Mouse (Mus musculus): Measurements from ENCODE around the gene Tuft1. TPM values are rescaled to one million over a fixed set of nuclear protein-coding genes. Genes with fewer than 3 reads are reported as not detected.

Gene Tuft1
- polyA plus RNA-seq, 1 experiment from 2014 or later = 4.0 TPM

DNA sequence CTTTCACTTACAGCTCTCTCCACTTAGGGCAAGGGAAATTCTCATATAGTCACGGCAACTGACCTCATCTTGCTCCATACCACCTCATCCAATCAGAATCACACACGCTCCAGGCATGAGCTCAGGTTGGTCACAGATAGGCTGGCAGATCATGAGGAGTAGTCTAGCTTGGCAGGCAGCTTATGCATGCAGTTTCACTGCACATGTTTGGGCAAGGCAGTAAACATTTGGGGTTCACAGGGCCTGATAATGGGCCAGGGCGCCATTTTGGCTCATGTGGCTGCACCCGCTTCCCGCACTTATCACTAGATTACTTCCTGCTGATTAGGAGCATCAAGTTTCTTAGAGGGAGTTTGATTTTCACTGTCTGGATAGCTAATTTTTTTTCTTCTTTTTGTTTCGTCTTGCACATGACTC lies 62.8 kb downstream of the Tuft1 start:
- 89% methylated on average over 6 of the region's 6 CpGs for WGBS
- H3K4me3 ChIP-seq (ENCODE audit: low read depth, low read length) = no peak overlapping the region
- ATAC-seq (ENCODE audit: insufficient number of reproducible peaks, low FRiP score, low TSS enrichment, low read depth) = no peak

DNA sequence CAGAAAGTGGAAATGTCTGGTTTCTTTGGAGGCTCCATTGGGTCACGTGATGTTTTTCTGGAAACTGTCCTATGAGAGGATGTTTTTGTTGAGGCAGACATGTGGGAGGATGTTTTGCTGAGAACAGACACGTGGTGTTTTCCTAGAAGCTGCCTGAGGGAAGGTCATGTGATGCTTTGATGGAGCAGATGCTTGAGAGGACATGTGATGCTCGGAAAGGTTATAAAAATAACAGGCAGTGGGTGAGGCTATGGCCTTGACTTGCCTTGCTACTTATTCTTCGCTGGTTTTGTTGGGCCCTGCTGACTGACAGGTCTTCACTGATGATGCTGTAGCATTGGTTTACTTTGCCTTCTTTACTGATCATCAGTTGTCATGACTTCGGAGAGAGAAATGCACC lies 67.6 kb downstream of the Tuft1 start:
- no peaks in the 10 kb centered on the region for H3K27me3 ChIP-seq (ENCODE audit: control insufficient read depth, insufficient read depth, low read length)
- WGBS = 83% methylated on average over 5 of the region's 5 CpGs
- DNase-seq (ENCODE audit: low spot score) = no peak

More for the DNA sequence above, 62.8 kb downstream of the Tuft1 start:
- no peaks in the 10 kb centered on the region for H3K27me3 ChIP-seq (ENCODE audit: control insufficient read depth, insufficient read depth, low read length)
- no peaks in the 10 kb centered on the region for H3K36me3 ChIP-seq (ENCODE audit: control insufficient read depth, insufficient read depth, low read length)
- no peak for DNase-seq (ENCODE audit: low spot score)
- no peak overlapping the region for H3K27ac ChIP-seq (replicated peaks; ENCODE audit: low read depth, low read length)
- H3K9ac ChIP-seq (ENCODE audit: low read length) = no peak overlapping the region
- H3K9me3 ChIP-seq (ENCODE audit: control insufficient read depth, low read length) = no peaks in the 10 kb centered on the region
- no peaks in the 10 kb centered on the region for H3K4me1 ChIP-seq (ENCODE audit: control insufficient read depth, insufficient read depth, low read length)
- no peak overlapping the region for H3K4me2 ChIP-seq (ENCODE audit: low read depth, severe bottlenecking)

DNA sequence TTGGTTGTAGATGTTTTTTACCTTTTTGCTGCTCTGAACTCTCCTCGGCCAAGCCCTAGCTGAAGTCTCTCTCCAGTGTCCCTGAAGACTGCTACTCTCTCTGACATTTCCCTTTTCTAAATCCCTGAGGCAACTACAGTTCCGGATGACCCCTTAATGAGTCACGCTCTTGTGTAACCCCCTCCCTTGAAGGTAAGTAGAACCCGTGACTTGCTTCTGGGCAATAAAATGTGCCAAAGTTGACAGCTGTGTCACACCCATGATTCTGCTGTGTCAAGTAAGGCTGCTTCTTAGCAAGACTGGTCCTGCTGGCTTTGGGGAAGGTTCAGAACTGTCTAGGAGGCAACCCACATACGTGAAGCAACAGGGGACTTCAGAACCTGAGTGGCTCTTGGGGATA lies 70.7 kb downstream of the Tuft1 start:
- Histone ChIP-seq H3K27ac (replicated peaks; ENCODE audit: low read depth, low read length) (no peak overlapping the region), H3K36me3 (ENCODE audit: control insufficient read depth, insufficient read depth, low read length) (no peaks in the 10 kb centered on the region), H3K4me2 (ENCODE audit: low read depth, severe bottlenecking) (no peak overlapping the region), H3K27me3 (ENCODE audit: control insufficient read depth, insufficient read depth, low read length) (no peaks in the 10 kb centered on the region), H3K4me1 (ENCODE audit: control insufficient read depth, insufficient read depth, low read length) (no peaks in the 10 kb centered on the region), H3K9me3 (ENCODE audit: control insufficient read depth, low read length) (no peaks in the 10 kb centered on the region), H3K4me3 (ENCODE audit: low read depth, low read length) (no peak overlapping the region), H3K9ac (ENCODE audit: low read length) (no peak overlapping the region)
- WGBS = 63% methylated on average over 5 of the region's 5 CpGs
- DNase-seq (ENCODE audit: low spot score) (no peak), ATAC-seq (ENCODE audit: insufficient number of reproducible peaks, low FRiP score, low TSS enrichment, low read depth) (no peak)

More for the DNA sequence above, 67.6 kb downstream of the Tuft1 start:
- Histone ChIP-seq H3K27ac (replicated peaks; ENCODE audit: low read depth, low read length) (no peak overlapping the region), H3K4me3 (ENCODE audit: low read depth, low read length) (no peak overlapping the region), H3K36me3 (ENCODE audit: control insufficient read depth, insufficient read depth, low read length) (no peaks in the 10 kb centered on the region), H3K4me1 (ENCODE audit: control insufficient read depth, insufficient read depth, low read length) (no peaks in the 10 kb centered on the region), H3K9me3 (ENCODE audit: control insufficient read depth, low read length) (no peaks in the 10 kb centered on the region), H3K9ac (ENCODE audit: low read length) (no peak overlapping the region), H3K4me2 (ENCODE audit: low read depth, severe bottlenecking) (no peak overlapping the region)
- ATAC-seq (ENCODE audit: insufficient number of reproducible peaks, low FRiP score, low TSS enrichment, low read depth) = no peak

DNA sequence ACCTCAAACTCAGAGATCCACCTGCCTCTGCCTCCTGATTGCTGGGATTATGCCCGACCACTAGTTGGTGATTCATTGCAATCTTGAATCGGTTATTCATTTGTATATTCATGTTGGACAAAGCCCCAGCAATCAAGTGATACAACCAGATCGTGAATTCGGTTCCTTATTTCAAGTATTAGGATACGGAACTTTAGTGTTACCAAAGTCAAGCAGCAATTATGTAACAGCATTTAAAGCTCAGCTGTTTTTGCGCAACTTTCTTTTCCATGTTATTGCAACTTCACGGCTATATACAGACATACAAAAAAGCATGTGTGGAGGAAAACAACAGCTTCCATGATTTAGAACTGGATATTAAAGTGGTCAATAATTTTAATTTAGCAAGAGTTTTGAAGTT lies 75.7 kb downstream of the Tuft1 start:
- WGBS = 74% methylated on average over 7 of the region's 7 CpGs

DNA sequence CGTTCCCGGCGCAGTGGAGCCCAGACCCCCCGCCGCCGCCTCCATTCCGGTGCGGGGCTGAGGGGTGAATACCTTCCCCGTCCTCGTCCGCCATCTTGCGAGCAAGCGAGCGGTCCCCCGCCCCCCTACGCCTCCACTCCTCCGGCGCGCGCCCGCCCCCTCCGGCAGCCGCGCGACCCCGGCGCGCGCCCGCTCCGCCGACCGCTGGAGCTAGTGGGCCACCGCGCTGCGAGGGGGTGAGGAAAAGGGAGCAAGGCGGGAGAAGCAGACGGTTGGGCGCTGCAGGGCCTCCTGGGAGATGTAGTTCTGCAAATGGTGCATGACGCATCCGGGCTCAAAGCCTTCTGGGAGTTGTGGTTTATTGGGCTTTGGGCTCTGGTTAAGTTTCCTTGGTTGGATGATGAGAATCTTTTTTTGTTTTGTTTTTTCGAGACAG lies 76.2 kb downstream of the Tuft1 start, which contains the start of gene Snx27:
Gene Snx27, minus strand, starts transcription at position 261 of the 436 bp plus-strand sequence.
- ATAC-seq (ENCODE audit: insufficient number of reproducible peaks, low FRiP score, low TSS enrichment, low read depth) = peak; percentile 97
- DNase-seq (ENCODE audit: low spot score) = peak; percentile 96
- no peaks in the 10 kb centered on the region for H3K4me1 ChIP-seq (ENCODE audit: control insufficient read depth, insufficient read depth, low read length)
- no peaks in the 10 kb centered on the region for H3K9me3 ChIP-seq (ENCODE audit: control insufficient read depth, low read length)
- no peaks in the 10 kb centered on the region for H3K36me3 ChIP-seq (ENCODE audit: control insufficient read depth, insufficient read depth, low read length)
- WGBS = under 1% methylated on average over 42 of the region's 42 CpGs
- H3K27me3 ChIP-seq (ENCODE audit: control insufficient read depth, insufficient read depth, low read length) = no peaks in the 10 kb centered on the region
- H3K9ac ChIP-seq (ENCODE audit: low read length) = peak within 1 kb of the TSS; percentile 92
- H3K4me3 ChIP-seq (ENCODE audit: low read depth, low read length) = peak within 1 kb of the TSS; percentile 88
- H3K27ac ChIP-seq (replicated peaks; ENCODE audit: low read depth, low read length) = peak within 1 kb of the TSS; percentile 47; the same call in 1 of the 2 replicates
- peak within 1 kb of the TSS; percentile 81 for H3K4me2 ChIP-seq (ENCODE audit: low read depth, severe bottlenecking)

More for the DNA sequence above, 75.7 kb downstream of the Tuft1 start:
- no peaks in the 10 kb centered on the region for H3K36me3 ChIP-seq (ENCODE audit: control insufficient read depth, insufficient read depth, low read length)
- no peak for ATAC-seq (ENCODE audit: insufficient number of reproducible peaks, low FRiP score, low TSS enrichment, low read depth)
- no peaks in the 10 kb centered on the region for H3K4me1 ChIP-seq (ENCODE audit: control insufficient read depth, insufficient read depth, low read length)
- no peak overlapping the region for H3K9ac ChIP-seq (ENCODE audit: low read length)
- DNase-seq (ENCODE audit: low spot score) = no peak
- H3K27me3 ChIP-seq (ENCODE audit: control insufficient read depth, insufficient read depth, low read length) = no peaks in the 10 kb centered on the region
- no peak overlapping the region for H3K4me3 ChIP-seq (ENCODE audit: low read depth, low read length)
- no peak overlapping the region for H3K27ac ChIP-seq (replicated peaks; ENCODE audit: low read depth, low read length)
- H3K9me3 ChIP-seq (ENCODE audit: control insufficient read depth, low read length) = no peaks in the 10 kb centered on the region
- no peak overlapping the region for H3K4me2 ChIP-seq (ENCODE audit: low read depth, severe bottlenecking)

DNA sequence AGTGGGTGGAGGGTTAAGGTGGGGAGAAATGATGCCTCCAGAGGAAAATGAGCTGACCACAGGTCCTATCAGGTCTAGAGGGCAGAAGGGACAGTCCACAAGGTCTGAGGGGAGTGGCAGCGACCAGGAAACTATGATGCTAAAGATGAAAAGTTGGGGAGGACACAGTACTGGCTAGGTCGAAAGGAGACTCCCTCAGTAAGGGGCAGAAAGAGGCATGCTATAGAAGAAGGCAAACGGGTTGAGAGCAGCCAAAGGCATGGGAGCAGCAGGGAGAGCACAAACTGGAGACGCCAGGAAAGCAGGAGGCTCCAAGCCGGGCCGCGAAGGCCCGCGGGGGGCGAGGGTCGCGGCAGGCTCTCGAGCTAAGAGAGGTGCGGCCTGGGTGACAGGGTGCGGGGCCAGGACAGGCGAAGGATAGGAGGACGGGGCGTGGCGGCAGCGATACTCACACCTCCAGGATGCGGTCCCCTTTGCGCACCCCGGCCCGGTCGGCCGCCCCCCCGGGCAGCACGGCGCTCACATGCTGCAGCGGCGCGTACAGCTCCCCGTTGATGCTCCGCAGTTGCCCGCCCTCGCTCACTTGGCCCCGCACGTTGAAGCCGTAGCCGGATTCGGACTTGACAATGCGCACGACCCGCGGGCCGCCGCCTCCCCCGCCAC lies 76.7 kb downstream of the Tuft1 start:
- peak overlapping the region; percentile 81 for H3K4me2 ChIP-seq (ENCODE audit: low read depth, severe bottlenecking)
- peak overlapping the region; percentile 92 for H3K9ac ChIP-seq (ENCODE audit: low read length)
- peak overlapping the region; percentile 88 for H3K4me3 ChIP-seq (ENCODE audit: low read depth, low read length)
- H3K27me3 ChIP-seq (ENCODE audit: control insufficient read depth, insufficient read depth, low read length) = no peaks in the 10 kb centered on the region
- ATAC-seq (ENCODE audit: insufficient number of reproducible peaks, low FRiP score, low TSS enrichment, low read depth) (peak; percentile 84), DNase-seq (ENCODE audit: low spot score) (no peak)
- H3K36me3 ChIP-seq (ENCODE audit: control insufficient read depth, insufficient read depth, low read length) = no peaks in the 10 kb centered on the region
- no peaks in the 10 kb centered on the region for H3K4me1 ChIP-seq (ENCODE audit: control insufficient read depth, insufficient read depth, low read length)
- under 1% methylated on average over 42 of the region's 48 CpGs for WGBS
- H3K27ac ChIP-seq (replicated peaks; ENCODE audit: low read depth, low read length) = peak overlapping the region; percentile 47; the same call in 1 of the 2 replicates
- H3K9me3 ChIP-seq (ENCODE audit: control insufficient read depth, low read length) = no peaks in the 10 kb centered on the region

DNA sequence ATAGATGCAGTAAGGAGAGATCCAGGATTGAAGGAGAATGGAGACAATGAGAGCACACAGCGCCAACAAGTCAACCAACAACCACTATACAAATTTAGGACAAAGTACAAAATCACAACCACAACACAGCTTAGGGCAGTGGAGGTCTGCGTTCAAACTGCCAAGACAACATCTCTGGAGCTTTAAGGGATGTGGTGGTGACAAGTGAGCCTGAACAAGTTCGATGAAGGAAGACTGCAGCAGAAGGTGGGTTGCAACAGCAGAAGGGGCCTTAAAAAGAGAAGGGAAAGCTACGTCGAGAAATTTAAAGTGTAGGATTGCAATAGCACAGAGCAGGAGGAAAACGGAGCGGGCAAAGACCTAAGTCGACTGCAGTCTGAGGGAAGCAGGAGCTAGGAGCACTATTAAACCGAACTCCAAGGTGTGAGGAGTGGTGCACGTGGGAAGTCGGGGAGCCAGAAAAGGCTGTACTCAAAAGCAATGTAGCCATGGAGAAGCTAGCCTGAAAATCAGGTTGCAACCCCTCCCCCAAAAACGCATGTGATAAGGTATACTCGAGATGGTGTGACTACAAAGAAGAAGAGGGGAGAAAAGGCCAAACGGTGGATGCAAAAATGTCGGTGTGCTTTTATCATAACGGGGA lies 77.4 kb downstream of the Tuft1 start:
- Histone ChIP-seq H3K36me3 (ENCODE audit: control insufficient read depth, insufficient read depth, low read length) (no peaks in the 10 kb centered on the region), H3K9me3 (ENCODE audit: control insufficient read depth, low read length) (no peaks in the 10 kb centered on the region), H3K9ac (ENCODE audit: low read length) (peak overlapping the region; percentile 92), H3K4me1 (ENCODE audit: control insufficient read depth, insufficient read depth, low read length) (no peaks in the 10 kb centered on the region), H3K4me3 (ENCODE audit: low read depth, low read length) (peak overlapping the region; percentile 88), H3K4me2 (ENCODE audit: low read depth, severe bottlenecking) (peak overlapping the region; percentile 81), H3K27me3 (ENCODE audit: control insufficient read depth, insufficient read depth, low read length) (no peaks in the 10 kb centered on the region), H3K27ac (replicated peaks; ENCODE audit: low read depth, low read length) (no peak overlapping the region; the same call in 1 of the 2 replicates)
- no peak for ATAC-seq (ENCODE audit: insufficient number of reproducible peaks, low FRiP score, low TSS enrichment, low read depth)
- WGBS = 4% methylated on average over 16 of the region's 16 CpGs
- DNase-seq (ENCODE audit: low spot score) = peak; percentile 46

DNA sequence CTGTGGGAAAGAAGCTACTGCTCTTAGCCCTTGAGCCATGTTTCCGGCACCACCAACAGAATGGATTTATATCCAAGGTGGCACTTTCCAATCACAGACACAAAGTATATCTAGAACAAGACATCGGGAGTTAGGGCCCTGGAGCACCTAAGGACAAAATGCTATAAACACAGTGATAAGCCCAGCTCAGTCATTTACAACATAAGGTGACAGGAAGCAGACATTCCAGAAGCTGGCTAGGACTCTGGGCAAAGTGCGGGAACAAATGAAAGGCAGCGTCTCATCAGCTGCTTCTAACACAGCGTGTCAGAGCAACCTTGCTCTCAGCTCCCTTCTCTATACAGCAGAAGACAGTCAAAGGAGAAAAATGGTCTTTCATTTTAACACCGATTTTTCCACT lies 84.2 kb downstream of the Tuft1 start:
- no peaks in the 10 kb centered on the region for H3K36me3 ChIP-seq (ENCODE audit: control insufficient read depth, insufficient read depth, low read length)
- WGBS = 73% methylated on average over 6 of the region's 6 CpGs
- H3K4me3 ChIP-seq (ENCODE audit: low read depth, low read length) = no peak overlapping the region

More for the DNA sequence above, 84.2 kb downstream of the Tuft1 start:
- Histone ChIP-seq H3K9me3 (ENCODE audit: control insufficient read depth, low read length) (no peaks in the 10 kb centered on the region), H3K27me3 (ENCODE audit: control insufficient read depth, insufficient read depth, low read length) (no peaks in the 10 kb centered on the region), H3K9ac (ENCODE audit: low read length) (no peak overlapping the region), H3K27ac (replicated peaks; ENCODE audit: low read depth, low read length) (no peak overlapping the region), H3K4me2 (ENCODE audit: low read depth, severe bottlenecking) (no peak overlapping the region), H3K4me1 (ENCODE audit: control insufficient read depth, insufficient read depth, low read length) (no peaks in the 10 kb centered on the region)
- no peak for DNase-seq (ENCODE audit: low spot score)
- ATAC-seq (ENCODE audit: insufficient number of reproducible peaks, low FRiP score, low TSS enrichment, low read depth) = no peak

All from limb, embryonic 11.5 days (tissue).